Comparison of ENCODE assay signal across 8 mouse cellular contexts in the genomic region with DNA sequence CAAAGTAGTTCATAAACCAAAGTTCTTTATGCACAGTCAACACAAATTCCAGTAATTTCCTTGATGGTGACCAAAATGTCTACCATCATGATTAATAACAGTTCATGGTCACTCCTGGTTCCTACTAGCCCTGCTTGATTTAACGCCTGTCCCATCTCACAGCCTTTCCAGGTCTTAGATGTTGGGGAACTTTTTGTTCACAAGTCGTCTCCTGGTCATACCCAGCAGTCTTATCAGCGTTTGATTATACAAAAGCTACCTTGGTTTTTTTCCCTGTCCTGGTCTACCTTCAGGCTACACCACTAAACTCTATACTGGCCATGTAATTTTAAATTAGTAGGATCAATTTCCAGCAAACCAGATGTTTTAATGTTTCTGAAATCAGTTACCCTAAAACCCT. TPM values are rescaled to one million over a fixed set of nuclear protein-coding genes. Genes with fewer than 3 reads are reported as not detected.
DNase-seq lines count a peak whose midpoint lies in the region; ATAC-seq lines count a peak whose summit lies in the region.

No protein-coding gene starts in this region.

- H3K9ac ChIP-seq in limb, embryonic 13.5 days, result peak overlapping the region; percentile 100
- 0 out of 2 replicates have a peak overlapping the region, but pooled peaks have one; percentile 32 for H3K9ac ChIP-seq in stomach, embryonic 16.5 days (ENCODE audit: low read length)

- WGBS in limb, embryonic 13.5 days, result 51% methylated on average over 3 of the region's 3 CpGs
- 39% methylated on average over 3 of the region's 3 CpGs for WGBS in stomach, embryonic 16.5 days

- H3K4me3 ChIP-seq in megakaryocyte, embryonic 14.5 days (replicated peaks), result peak overlapping the region; percentile 97
- peak overlapping the region; percentile 87 for H3K4me3 ChIP-seq in limb, embryonic 13.5 days
- peak overlapping the region; percentile 80 for H3K4me3 ChIP-seq in stomach, embryonic 16.5 days (replicated peaks; ENCODE audit: low read length)

- DNase-seq in cerebellum, adult 8-10 months, result peak; percentile 9
- DNase-seq in cerebellum, adult 9-11 months, result no peak
- no peak for DNase-seq in urinary bladder, postnatal 14 days (ENCODE audit: low spot score)
- DNase-seq in cerebellum, adult 11 months, result no peak

- no peaks in the 10 kb centered on the region for H3K9me3 ChIP-seq in megakaryocyte, embryonic 14.5 days
- no peaks in the 10 kb centered on the region for H3K9me3 ChIP-seq in limb, embryonic 13.5 days
- no peaks in the 10 kb centered on the region for H3K9me3 ChIP-seq in stomach, embryonic 16.5 days (replicated peaks; ENCODE audit: control insufficient read depth, low read length)

- no peaks in the 10 kb centered on the region for H3K27me3 ChIP-seq in megakaryocyte, embryonic 14.5 days (replicated peaks)
- no peaks in the 10 kb centered on the region for H3K27me3 ChIP-seq in limb, embryonic 13.5 days
- no peaks in the 10 kb centered on the region for H3K27me3 ChIP-seq in stomach, embryonic 16.5 days (ENCODE audit: control insufficient read depth, insufficient read depth, low read length)

- H3K4me2 ChIP-seq in limb, embryonic 13.5 days (replicated peaks), result peak overlapping the region; percentile 66
- peak overlapping the region; percentile 82 for H3K4me2 ChIP-seq in stomach, embryonic 16.5 days (ENCODE audit: low read depth, low read length)

- peaks cover 61% of the 10 kb centered on the region for H3K4me1 ChIP-seq in megakaryocyte, embryonic 14.5 days
- peaks cover 15% of the 10 kb centered on the region for H3K4me1 ChIP-seq in limb, embryonic 13.5 days
- H3K4me1 ChIP-seq in stomach, embryonic 16.5 days (ENCODE audit: control insufficient read depth, insufficient read depth, low read length), result peaks cover 17% of the 10 kb centered on the region

- no peak overlapping the region for H3K27ac ChIP-seq in limb, embryonic 13.5 days
- H3K27ac ChIP-seq in stomach, embryonic 16.5 days (ENCODE audit: low read length), result no peak overlapping the region

- ATAC-seq in megakaryocyte, adult 5-6 weeks (ENCODE audit: poor library complexity, severe bottlenecking), result no peak
- no peak for ATAC-seq in limb, embryonic 13.5 days (ENCODE audit: low FRiP score, low read depth)
- ATAC-seq in stomach, embryonic 16.5 days (ENCODE audit: insufficient read depth, low FRiP score), result no peak

- H3K36me3 ChIP-seq in megakaryocyte, embryonic 14.5 days (replicated peaks; ENCODE audit: low read length), result peaks cover 46% of the 10 kb centered on the region
- H3K36me3 ChIP-seq in limb, embryonic 13.5 days, result peaks cover 30% of the 10 kb centered on the region
- H3K36me3 ChIP-seq in stomach, embryonic 16.5 days (ENCODE audit: control insufficient read depth, insufficient read depth, low read length), result 0 out of 2 replicates have a peak, but pooled peaks cover 4% of the 10 kb centered on the region

RNA-seq across cellular contexts. Expression of a gene that starts 3.2 kb away (rescaled TPM):
- 0.93 and 3.8 TPM in 2 replicates for polyA plus RNA-seq in megakaryocyte, embryonic 14.5 days (2012; ENCODE audit: insufficient read depth, low replicate concordance)
- 30.8 and 32.9 TPM in 2 replicates for total RNA-seq in megakaryocyte, adult 5-6 weeks (2015)
- total RNA-seq in megakaryocyte, adult 5-6 weeks (2017), result 33.6 and 37.7 TPM in 2 replicates
- polyA plus RNA-seq in limb, embryonic 13.5 days (2015; fragmentation: Nextera tagmentation; extraction: Ambion mirVana), result 47.6 and 50.4 TPM in 2 replicates
- polyA plus RNA-seq in stomach, embryonic 16.5 days (2015; fragmentation: Nextera tagmentation; extraction: Ambion mirVana), result 41.0 and 41.4 TPM in 2 replicates
